Mouse (Mus musculus): ENCODE results near the gene Mgp.
"Not testable (repeated sequence)": the region's sequence is repeated elsewhere in the genome, so short reads cannot be mapped to it uniquely, and the experiment has no call there.

Gene Mgp

DNA sequence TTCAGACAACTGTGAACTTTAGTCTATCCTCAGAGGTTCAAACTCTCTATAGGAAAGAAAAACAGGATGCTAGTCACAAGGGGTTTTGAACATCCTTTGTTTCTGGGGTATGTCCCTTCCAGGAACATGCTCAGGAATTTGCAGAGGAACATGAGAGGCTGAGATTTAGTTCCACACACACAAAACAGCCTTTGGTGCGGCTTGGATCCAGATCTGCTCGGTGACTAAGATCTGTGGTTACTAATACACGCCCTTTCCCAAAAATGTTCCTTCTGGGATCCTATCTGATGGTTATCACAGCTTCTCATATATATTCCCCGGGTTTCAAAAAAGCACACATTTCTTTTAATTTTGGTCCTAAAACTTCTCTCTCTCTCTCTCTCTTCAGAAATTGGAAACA is 22.2 kb upstream of the Mgp start:
- DNase-seq = no peak

DNA sequence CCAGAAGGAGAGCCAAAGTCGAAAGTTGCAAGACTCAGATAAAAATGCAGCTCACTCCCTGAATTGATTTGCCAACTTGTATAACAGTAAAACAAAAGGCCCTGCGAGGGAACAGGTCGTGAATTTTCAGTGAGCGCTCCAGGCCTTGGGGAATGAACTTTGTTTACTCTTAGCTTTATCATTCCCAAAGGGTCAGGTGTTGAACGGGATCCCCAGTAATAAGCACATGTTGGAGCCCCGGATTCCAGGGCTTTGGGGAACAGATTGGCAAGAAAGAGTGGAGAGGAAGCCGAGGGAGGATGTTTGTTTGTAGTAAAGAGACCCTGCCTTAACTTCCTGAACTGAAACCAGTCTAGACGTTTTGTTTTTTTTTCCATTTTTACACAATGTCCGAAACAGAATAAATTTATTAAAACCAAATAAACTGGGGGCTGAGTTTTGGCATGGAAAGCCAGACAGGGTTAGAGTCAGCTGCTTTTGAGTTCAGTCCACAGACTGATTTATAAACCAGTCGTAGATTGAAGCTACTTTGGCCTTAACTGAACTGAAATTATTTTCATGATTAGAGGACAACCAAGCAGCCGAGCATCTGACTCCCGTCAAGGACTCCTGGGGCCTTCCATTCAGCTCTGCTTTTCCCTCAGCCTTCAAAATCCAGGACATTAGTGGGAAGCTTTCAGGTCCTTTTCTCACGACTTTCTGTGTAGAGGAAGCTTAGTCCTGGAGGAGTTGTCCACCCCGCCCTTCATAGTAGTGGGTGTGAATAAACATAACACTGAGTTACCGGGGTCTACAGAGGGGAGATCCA is 19.1 kb upstream of the Mgp start:
- no peak for DNase-seq

DNA sequence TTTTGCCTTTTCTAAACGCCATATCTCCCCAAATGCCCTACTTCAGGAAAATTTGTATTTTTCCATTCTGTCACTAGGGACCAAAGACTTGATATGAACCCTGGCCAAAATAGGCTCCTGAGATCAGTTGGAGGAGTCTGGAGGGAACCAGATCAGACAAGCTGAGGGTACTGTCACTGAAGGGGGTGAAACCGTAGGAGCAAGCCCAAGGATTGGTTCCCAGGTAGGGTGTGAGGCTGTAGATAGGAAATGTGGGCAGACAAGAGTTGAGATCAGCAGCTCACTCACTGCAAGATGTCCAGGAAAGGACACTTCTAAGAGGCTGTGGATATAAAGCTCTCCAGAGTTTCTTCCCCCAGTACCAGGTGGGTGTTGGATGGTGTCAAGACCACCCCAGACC is 16.4 kb upstream of the Mgp start:
- DNase-seq = no peak

DNA sequence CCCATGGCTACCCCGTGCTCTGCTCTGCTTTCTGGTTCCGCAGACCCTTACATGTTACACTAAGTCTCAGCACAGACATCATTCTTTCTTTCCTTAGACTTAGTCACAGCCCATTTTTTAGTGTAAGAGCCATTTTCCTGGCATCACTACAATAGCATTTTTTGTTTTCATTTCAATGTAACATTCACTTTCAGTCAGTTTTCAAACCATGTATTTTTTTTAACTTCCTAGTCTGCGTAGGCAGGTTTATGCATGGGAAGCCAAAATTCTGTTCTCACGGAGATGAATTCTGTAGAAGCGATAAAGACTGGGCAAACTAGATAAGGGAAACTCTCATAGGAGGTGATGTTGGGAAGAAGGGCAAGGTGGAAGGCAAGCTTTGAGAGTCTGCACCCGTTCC is 13.9 kb upstream of the Mgp start:
- no peak for DNase-seq

DNA sequence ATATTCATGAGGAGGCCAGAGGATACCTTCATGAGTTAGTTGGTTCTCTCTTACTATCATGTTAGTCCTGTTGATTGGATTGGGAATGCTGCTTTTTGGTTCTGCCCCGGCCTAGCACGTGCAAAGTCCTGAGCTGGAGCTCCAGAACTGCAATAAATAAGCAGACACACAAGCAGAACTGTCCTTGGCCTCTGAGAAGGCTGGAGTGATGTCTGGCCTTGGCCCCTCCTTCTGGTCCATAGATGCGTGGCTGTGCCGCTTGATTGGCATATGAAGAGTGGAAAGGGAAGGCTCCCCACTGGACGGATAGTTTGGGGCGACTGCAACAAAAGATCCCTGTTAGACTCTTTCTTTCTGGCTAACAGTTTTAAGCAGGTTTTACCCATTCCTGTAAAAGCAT is 13.4 kb upstream of the Mgp start:
- DNase-seq = no peak

DNA sequence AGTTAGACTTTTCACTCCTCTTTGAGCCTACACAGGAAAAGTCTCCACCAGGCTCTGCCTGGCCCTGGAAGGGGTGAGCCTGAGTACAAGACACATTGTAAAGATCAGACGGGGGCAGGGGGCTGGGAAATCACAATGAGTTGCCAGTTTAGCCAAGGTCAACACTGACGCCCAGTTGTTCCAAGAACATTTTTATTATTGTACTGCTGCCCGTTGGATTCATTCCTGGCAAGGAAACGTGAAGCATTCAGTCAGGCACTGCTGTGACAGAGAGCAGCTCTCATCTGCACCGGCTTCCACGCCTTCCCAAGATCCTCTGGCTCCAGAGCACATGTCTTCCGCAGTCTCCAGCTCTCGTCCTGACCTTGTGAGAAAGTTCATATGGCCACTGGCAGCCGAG is 12.2 kb upstream of the Mgp start:
- DNase-seq = peak; percentile 70

DNA sequence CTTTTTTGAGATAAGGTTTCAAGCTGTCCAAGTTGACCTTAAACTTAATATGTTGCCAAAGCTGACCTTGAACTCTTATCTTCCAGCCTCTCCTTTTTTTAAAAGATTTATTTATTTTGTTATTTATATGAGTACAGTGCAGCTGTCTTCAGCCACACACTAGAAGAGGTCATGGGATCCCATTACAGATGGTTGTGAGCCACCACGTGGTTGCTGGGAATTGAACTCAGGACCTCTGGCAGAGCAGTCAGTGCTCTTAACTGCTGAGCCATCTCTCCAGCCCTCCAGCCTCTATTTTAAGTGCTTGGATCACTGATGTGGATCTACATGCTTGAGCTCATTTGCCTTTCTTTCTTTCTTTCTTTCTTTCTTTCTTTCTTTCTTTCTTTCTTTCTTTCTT is 9.1 kb upstream of the Mgp start:
- not testable (repeated sequence) for DNase-seq

DNA sequence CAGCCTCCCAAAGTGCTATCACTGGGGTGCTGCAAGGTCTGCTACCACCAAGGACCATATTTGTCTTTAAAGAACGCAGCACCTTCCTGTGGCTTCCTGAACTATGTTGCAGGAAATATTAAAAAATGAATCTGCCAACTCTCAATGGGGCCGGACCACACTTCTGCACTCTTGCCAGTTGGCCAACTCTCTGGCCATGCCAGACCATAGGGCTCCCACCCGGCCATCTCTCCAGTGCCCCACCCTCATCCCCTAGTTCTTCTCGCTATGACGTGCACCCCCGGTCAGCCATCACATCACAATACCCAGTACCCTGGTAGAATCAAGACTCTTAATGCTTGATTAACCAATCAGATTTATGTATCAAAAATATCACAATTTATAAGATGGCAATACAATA is 8.3 kb upstream of the Mgp start:
- DNase-seq = no peak

DNA sequence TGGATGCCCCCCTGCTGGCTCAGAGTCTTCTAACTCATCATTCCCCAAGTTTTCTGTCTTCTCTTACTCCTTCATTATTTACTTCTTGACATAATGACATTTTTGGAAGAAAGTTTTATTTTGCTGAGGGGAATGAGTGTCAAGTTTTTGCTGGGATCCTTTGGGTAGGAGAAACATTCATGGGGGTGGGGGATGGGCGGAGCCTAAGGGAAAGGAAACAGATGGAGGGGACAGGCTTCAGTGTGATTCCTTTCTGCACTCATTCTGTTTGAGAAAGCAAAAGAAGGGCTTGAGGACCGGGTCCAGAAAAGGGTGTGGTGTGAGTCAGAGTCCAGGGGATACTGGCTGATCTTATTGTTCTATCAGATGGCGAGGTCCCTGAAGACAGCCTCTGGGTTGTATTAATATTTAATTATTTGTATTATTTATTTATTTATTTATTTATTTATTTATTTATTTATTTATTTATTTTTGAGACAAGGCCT is 7.8 kb upstream of the Mgp start:
- DNase-seq = peak; percentile 42

DNA sequence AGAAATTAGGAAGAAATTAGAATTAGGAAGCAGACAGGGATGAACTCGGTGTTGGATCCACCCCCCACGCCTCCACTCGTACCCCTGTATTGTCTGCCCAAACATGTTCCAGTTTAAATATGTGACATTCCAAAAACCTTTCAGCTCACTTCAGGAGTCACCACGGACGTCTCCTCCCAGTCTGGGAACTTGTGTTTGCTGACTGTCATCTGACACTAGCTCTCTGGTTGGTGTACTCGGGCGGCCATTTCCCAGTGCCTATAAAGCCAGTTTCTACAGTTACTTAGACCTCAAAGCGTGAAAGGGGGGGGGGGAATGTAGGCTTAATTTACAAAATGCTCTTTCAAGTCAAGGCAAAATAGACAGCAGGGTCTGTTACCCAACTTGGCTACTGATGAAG is 6.1 kb upstream of the Mgp start:
- no peak for DNase-seq

DNA sequence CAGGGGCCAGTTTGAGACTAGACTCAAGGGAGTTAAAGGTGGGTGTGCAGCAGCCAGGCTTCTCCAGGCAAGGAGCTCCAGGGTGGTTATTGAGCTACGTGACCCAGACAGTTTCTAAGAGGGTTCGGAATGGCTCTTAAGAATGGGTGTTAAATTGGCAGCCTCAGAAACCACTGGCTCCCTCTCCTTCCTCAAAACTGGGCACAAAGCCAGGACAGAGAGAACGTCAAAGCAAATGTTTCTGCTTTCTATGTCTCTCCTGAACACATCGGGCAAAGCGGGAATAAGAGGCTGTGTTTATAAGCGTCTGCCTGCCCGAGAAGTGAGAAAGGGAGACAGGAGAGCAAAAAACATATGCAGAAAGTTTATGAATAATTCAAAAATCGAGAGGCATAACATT is 1.0 kb downstream of the Mgp start:
- DNase-seq = peak; percentile 43

DNA sequence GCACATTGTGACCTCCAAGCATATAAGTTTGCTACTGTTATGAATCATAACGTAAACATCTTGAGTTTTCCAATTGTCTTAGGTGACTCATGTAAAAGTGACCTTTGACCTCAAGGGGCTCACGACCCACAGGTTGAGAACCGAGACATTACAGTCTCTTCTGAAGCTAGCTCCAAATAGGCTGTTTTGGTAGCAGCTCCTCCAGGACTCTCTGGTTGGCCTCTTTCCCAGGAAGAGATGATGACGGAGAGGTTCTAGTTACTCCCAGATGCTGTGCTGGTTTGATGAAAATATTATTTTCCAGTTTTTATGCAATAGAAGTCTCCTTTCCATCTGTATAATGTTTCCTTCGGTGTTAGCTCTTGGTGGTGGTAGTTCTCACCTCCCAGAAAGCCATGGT is 6.7 kb downstream of the Mgp start:
- no peak for DNase-seq

DNA sequence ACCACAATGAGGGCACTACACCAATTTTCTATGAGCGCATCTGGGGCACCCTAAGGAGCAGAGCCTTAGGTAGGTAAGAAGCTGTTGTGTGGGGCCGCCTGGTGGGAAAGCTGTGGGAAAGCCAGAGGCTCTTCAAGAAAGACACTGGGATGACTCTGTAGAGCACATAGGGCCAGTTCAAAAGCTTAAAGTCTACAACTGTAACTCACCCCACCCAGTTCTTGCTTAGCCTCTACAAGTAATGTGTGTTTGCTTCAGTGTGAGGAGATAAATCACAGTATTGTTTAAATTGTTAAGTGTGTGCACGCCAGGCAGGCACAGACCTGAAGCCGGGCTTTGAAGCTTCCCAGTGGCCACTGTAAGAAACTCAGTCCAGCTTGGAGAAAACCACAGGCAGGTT is 9.5 kb downstream of the Mgp start:
- DNase-seq = no peak

DNA sequence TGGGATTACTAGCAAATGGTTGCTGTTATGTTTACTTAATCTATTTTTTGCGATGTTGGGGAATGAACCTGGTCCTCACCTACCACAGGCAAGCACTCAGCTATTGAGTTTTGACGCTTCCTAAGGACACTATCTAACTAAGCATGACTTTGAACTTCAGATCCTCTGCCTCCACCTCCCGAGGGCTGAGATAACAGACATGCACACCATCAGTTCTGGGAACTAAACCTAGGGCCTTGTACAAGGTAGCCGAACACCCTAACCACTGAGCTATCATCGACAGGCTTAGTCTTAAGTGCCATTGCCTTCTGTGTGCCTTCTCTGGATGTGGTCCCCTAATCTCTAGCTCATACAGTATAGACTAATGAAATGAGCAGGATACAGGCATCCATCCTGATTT is 10.3 kb downstream of the Mgp start:
- DNase-seq = no peak

DNA sequence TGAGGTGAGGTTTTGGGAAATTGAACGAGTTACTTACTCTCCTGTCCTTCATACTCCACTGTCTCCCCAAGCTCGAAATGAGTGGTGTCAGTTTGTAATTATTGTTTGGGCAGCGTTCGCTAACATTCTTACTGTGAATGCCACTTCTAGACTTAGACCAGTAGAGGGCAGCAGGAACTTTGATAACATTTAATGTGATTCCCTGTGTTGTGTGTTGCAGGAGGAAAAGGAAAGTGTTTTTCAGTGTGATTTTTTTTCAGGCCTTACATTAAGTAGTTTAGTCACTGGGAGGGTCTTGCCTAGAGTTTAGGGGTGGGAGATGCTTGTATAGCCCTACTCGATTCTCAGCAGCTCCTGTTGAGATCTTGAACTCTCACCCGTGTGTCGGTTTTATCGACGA is 14.6 kb downstream of the Mgp start:
- no peak for DNase-seq

DNA sequence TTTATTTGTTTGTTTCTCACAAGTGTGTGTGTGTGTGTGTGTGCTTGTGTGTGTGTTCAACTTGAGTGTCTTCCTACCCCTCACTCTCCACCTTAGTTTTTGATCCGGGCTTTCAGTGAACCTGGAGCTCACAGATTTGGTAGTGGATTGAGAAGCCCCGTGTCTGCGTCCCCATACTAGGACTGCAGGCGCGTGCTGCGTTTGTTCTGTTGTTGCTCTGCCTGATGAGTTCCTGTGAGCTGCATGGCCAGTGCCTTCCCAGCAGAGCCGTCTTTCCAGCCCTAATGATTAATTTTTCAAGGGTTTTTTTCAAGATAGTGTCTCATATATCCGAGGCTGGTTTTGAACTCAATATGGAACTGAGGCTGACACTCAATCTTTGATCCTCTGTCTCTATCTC is 17.2 kb downstream of the Mgp start:
- DNase-seq = no peak

DNA sequence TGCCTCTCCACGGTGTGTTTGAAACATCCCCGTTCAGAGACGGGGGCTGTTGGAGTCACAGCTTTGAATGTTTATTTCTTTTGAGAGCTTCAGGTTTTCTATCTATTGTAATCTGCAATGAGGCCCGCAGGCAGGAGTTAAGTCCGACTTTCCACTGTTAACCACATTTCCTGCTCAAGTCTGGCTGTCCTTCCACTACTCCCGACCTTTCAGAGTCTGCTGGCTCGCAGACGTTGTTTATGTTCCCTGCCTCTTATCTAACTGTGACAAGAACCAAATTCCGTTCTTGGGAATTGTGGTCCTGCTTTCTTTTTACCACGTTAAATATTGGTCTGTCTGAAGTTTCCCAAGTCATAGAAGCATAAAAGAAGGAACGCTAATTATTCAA is 17.8 kb downstream of the Mgp start:
- DNase-seq = peak; percentile 56

DNA sequence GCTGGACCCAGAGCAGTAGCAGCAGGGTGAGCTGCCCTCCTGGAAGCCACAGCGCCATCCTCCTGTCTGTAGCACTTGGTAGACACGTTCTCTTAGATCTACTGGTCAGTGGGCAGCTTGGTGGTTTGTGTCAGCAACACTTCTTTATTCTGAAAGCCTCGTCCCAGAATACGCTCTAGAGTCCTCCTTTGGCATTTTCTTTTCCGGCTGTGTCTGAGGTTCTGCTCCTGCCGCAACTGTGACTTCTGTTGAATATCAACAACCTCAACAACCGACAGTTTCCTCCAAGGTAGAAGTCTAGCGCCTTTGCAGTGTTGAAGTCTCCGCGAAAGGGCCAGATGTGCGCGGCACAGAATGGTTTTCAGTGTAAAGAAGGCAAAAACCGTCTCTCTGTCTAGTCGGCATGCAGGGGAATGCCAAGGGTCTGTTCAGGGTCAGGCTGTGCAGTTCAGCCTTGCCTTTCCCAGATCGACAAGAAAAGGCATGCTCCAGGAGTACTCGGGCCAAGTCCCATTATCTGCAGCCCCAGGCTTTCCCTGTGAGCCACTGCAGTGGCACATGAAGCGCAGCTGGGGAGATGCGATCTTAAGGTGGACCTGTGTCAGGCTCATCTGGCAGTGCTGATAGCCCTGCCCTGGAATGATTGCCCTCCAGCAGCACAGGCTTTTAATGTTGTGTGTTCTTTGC is 18.3 kb downstream of the Mgp start, which contains the start of gene Art4:
TSS of gene Art4 (minus strand) at position 548 of the 687 bp plus-strand sequence.
- no peak for DNase-seq

DNA sequence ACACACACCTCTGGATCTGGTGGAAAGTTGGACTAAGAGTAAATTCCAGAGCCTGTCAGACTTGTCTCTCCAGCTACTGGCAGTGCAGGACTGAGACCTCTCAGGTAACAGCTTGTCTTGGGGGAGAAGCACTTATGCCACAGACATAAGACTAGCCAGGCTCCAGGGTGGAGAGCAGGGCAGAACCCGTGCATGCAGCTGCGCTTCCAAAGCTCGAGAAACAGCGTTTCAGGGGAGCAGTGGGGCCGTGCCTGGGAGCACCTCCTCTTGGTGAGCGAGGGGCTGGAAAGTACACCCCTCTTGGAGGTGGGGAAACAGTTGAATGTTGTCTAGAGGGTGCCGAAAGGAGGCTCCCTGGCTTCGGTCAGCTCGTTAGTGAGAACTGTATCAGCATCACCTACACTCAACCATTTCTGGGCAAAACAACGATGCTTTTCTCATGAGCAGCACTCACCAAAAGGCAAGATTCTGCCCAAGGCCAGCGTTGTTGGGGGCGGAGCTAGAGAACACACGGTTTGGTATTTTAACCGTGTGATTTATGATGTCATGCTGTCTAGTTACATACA is 19.5 kb downstream of the Mgp start:
- no peak for DNase-seq

DNA sequence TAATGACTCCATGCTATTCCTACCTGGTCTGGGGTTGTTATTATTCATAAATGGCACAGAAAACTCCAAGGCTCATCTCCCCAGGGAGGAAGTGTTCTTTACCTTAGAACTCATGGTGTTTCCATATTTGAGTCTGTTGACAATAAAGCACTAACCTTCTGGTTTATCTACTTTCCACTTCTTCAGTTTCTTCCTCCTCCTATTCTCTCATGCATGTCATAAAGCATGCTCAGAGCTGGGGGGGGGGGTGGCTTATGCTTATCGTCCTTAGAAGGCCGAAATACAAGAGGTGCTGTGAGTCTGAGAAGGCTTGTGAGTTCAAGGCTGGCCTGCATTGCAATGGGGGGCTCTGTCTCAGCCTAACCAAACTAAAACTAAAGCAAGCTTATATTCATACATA is 20.4 kb downstream of the Mgp start:
- DNase-seq = no peak

DNA sequence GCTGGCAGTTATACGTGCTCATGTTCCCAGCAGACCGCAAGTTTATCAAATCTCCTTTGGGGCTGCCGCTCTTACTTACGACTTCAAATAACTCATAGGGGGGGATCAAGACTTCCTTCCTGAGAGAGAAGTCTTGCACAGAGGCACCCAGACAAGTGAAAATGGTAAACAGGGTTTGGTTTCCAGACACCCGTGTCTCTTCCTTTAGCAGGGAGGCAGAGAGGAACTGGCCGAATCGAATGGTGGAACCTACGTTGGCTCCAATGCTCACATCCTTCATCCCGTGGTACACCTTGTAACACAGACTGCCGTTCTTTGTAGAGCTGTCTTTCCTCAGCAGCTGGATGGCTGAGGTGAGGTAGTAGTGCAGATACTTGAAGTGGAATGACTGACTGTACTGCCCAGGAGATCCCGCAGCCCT is 21.3 kb downstream of the Mgp start:
- DNase-seq = no peak

DNA sequence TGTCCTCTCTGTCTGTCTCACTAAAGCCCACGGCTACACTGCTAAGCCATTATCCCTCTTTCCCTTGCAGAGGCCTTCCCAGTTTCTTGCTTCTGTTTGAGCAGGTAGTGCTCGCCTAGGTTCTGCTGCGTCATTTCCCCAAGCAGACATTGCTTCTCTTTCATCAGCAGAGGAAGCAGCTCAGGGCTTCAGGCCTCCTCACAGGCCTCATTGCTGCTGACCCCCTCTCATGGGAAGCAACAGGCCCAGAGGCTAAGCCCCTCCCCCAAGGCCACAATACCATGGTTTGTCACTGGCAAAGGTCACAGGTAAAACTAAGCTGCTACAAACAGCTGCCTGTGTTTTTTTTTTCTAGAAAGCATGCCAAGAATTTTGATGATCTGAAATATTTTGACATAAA is 22.9 kb downstream of the Mgp start:
- no peak for DNase-seq

DNA sequence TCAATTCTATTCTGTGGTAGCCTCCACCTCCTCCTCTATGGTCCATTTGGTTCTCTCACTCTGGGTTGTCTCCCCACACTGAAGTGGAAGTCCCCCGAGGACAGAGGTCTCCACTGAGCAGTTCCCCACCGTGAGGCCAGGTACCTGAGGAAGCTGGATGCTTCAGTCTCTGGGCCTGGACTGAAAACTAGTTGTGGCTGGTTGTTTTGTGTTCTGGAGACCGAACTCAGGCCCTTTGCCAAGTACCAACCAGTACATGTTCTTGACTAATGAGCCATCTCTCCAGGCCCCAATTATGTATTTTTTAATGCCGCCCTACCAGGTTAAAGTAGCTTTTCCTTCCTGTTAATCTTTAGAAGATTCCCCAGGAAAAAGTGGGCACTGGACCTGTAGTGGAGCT is 23.3 kb downstream of the Mgp start:
- no peak for DNase-seq

DNA sequence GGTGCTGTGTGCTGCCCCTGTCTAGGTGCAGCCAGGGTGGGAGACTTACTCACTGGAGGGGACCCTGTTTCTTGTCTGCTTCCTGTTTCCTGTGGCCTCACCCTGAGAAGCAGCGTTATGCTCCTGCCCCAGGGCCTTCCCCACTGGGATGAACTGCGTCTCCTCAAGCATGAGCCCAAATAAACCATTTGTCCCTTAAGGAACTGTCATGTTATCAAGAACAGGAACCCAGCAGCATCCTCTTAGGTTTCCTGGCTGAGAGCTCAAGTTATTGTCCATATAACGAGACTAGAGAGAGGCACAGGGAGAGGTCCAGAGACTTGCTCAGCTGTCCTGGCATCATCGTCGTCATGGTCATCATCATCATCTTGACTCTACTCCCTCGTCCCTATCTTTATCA is 25.4 kb downstream of the Mgp start:
- no peak for DNase-seq
